Mouse (Mus musculus): ENCODE results near the gene Adarb2.

Gene Adarb2

GRCm38 (mm10) chr13:8202681-8203476 is at the start of gene Adarb2:
Adarb2 (plus strand) TSS chr13:8202866.
- DNase-seq (ENCODE audit: low spot score): no peak

DNA sequence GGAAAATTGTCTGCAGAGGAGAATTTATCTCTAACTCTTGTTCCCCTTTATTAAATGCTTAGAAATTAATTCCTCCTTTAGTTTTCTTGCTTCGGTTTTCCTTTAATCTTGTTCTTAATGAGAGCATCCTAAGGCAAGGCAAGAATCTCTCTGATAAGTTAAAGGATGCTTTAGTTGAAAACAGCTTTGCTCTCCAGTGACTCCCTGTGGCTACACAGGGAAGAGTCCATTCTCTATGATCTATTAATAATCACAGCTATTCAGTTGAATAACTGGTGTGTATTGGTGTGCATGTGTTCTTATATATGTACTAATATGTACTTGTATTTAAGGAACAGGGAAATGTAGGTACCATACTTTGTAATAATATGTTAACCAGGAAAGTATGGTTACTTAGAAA is 28.9 kb upstream of the Adarb2 start:
- DNase-seq (ENCODE audit: low spot score): no peak

DNA sequence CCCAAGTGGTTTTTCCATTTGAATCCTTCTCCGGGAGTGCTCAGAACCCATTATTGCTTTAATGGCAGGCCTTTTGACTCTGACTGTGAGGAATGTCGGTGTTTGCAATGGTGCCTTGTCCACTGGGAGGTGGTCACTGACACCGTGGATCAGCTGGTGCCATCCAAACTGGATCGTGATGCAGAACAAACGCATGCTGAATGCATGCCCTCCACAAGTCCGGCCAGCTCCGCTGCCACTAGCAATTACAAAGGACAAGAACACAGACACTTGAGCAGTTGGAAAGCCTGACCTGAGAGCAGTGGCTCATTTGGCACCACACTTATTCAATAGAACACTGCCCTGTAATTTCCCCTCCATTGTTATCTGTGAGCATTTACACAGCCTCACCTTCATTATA is 10.7 kb upstream of the Adarb2 start:
- no peak for DNase-seq (ENCODE audit: low spot score)

GRCm38 (mm10) chr13:8199186-8199880 is 3.3 kb upstream of the Adarb2 start:
- no peak for DNase-seq (ENCODE audit: low spot score)

GRCm38 (mm10) chr13:8203477-8203813 is 779 bp downstream of the Adarb2 start:
- DNase-seq (ENCODE audit: low spot score): no peak

DNA sequence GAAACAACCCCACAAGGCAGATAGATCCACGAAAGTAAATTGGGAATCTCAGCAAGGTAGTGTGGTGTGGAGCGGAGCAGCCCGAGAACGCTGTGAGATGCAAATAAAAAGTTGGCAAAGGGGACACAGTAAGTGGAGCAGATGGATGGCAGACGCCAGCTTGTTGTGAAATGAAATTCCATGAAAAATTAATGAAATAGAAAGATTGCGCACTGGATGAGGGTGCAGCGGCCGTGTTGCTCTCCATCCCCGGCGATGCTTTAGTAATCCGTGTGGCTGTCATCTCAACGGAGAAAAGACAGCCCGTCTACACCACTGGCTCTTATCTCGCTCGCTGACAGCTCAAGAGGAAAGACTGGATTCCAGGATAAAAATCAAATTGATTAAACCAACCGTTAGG is 4.7 kb downstream of the Adarb2 start:
- DNase-seq (ENCODE audit: low spot score): no peak

DNA sequence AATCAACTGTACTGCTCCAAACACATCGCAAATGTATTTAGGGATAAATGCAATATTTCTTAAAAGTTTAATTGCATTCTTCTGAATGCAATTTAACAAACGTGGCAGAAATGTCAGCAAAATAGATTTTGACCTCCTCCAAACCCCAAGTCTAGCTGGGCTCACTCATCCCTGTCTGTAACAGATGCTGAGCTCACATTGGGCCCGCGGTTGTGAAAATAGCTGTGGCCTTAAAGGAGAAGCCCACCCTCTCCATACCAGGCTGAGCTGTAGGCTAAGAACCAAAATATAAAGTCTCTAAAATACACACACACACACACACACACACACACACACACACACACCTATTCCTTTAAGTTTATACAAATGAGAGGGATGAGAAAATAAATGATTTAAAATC is 8.1 kb downstream of the Adarb2 start:
- no peak for DNase-seq (ENCODE audit: low spot score)

DNA sequence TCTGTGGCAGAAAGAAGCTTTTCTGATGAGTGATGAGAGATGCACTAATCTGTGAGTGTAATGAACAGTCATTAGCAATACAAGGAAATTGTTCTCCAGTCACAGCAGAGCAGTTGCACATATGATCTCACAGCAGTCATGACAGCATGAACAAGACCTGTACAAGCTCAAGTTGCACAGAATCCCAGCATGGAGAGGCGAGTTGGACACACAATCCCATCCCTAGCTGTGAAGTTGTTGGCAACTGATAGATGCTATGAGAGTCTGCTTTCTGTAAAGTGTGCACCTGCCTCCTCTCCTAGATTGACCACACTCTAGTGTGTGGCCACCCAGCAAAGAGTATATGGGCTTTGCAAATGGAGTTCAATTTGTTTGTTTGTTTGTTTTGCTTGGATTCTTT is 36.2 kb downstream of the Adarb2 start:
- no peak for DNase-seq (ENCODE audit: low spot score)

- no peak for DNase-seq (ENCODE audit: low spot score)
Observed at GRCm38 (mm10) chr13:8248016-8248667, 45.5 kb downstream of the Adarb2 start.

- DNase-seq (ENCODE audit: low spot score): no peak
Observed at GRCm38 (mm10) chr13:8272158-8272945, 69.7 kb downstream of the Adarb2 start.

- DNase-seq (ENCODE audit: low spot score): no peak
Observed at GRCm38 (mm10) chr13:8283116-8283515, 80.5 kb downstream of the Adarb2 start.

- no peak for DNase-seq (ENCODE audit: low spot score)
Observed at GRCm38 (mm10) chr13:8316347-8317141, 113.9 kb downstream of the Adarb2 start.

- no peak for DNase-seq (ENCODE audit: low spot score)
Observed at GRCm38 (mm10) chr13:8333589-8334455, 131.2 kb downstream of the Adarb2 start.

DNA sequence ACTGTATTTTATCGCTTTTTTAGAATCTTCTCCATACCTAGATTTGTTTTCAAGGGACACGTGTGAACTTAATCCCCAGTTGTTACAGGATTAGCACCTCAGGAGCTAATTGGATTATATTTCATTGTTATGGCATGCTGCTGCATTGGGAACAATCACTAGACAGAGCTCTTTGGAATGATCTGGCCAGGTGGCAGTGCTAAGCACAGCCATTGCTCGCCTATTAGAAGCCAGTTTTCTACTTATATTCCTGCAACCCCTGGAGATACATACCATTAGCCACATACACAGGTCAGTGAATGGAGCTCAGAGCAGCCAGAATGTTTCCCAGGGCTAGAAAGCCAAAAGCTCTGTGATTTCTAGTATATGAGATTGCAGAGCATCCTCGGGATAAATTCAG is 131.9 kb downstream of the Adarb2 start:
- no peak for DNase-seq (ENCODE audit: low spot score)

DNA sequence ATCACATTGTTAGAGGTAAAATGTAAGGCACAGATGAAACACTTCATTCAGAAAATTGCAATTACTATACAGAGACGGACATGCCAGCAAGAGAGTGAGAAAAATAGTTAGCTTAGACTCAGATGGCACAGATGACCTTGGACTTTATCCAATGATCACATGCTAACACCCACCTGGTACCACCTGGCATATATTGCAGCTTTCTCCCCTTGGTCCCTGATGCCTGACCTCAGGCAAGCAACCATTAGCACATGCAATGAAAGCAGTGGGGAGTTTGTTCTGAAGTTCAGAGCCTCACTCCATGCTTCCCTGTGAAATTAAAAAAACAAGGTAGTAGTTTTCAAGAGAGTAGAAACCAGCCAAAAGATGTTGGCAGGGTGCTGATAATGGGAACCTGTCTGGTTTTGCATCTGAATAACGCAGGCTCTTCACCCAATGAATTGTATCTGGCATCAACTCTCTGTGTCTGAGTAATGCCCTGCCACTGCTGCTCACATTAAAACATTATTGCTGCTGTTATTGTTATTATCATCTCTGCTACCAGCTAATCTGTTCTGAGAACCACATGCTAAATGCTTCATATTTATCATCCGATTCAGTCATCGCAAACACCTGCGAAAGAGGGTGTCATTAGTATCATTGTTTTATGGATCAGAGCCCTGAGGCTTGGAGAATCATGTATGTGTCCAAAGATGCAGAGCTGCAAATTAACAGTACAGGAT is 138.6 kb downstream of the Adarb2 start:
- DNase-seq (ENCODE audit: low spot score): no peak

- no peak for DNase-seq (ENCODE audit: low spot score)
Observed at GRCm38 (mm10) chr13:8347147-8347546, 144.5 kb downstream of the Adarb2 start.

DNA sequence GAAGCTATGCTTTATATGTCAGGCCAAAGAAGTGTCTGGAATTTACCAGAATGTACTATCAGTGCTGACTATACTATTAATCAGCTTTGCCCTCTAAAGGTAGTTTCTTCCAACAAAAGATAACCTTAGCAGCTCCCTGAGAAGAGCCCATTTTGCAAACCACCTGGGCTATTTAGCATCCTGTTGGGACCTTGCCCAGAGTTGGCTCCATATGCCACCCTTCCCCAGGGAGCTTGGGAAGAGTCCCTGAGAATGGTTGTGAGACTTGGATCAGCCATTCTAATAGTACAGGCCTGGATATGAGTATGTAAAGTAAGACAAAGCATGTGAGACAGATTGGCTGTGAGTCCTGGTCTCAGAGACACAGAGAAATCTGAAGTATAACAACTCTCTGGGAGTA is 149.7 kb downstream of the Adarb2 start:
- DNase-seq (ENCODE audit: low spot score): no peak

- no peak for DNase-seq (ENCODE audit: low spot score)
Observed at GRCm38 (mm10) chr13:8352952-8353351, 150.3 kb downstream of the Adarb2 start.

GRCm38 (mm10) chr13:8365523-8365922 is 162.9 kb downstream of the Adarb2 start:
- no peak for DNase-seq (ENCODE audit: low spot score)

DNA sequence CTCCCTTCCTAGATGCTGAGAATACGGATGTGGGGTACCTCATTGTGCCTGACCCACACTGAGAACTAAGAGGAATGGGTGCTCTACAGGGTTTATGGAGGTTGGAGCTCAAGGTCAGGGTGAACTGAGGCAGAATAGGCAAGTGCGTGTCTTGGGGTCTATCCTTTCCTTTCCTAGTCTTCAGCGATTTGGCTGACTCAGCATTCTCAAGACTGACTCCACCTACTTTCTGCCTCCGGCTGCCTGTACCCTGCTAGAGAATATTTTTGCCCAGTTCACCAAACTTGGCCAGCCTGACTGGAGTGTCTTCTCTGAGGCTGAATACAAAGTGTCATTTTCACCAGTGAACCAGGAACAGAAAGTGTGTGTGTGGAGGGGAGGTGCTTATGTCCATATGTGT is 163.4 kb downstream of the Adarb2 start:
- DNase-seq (ENCODE audit: low spot score): no peak

Data from urinary bladder, postnatal 25 days (tissue).